8 mouse cellular contexts compared by ENCODE assay signal in genomic region chr4:154140213-154141008, GRCm38 (mm10). TPM values are rescaled to one million over a fixed set of nuclear protein-coding genes. Genes with fewer than 3 reads are reported as not detected.
DNase-seq lines count a peak whose midpoint lies in the region; ATAC-seq lines count a peak whose summit lies in the region.

No protein-coding gene starts in this region.

- ATAC-seq in heart, embryonic 15.5 days (replicated peaks; ENCODE audit: insufficient number of reproducible peaks, insufficient read depth, low FRiP score, low read depth) = no peak
- ATAC-seq in forebrain, embryonic 16.5 days = no peak
- ATAC-seq in monocyte, adult 5-6 weeks (replicated peaks; ENCODE audit: insufficient number of reproducible peaks, low FRiP score, low TSS enrichment, poor library complexity, severe bottlenecking) = no peak

- peaks cover 64% of the 10 kb centered on the region for H3K27me3 ChIP-seq in heart, embryonic 15.5 days
- H3K27me3 ChIP-seq in forebrain, embryonic 16.5 days (replicated peaks; ENCODE audit: control insufficient read depth, insufficient read depth, low read length) = peaks cover 47% of the 10 kb centered on the region
- H3K27me3 ChIP-seq in midbrain, embryonic 10.5 days (ENCODE audit: low read depth, poor library complexity, severe bottlenecking) = peaks cover 80% of the 10 kb centered on the region

- no peak overlapping the region for H3K27ac ChIP-seq in heart, embryonic 15.5 days
- no peak overlapping the region for H3K27ac ChIP-seq in forebrain, embryonic 16.5 days (ENCODE audit: low read length)
- peak overlapping the region; percentile 72 for H3K27ac ChIP-seq in midbrain, embryonic 10.5 days (replicated peaks)

- peak overlapping the region; percentile 82 for H3K4me2 ChIP-seq in heart, embryonic 15.5 days
- H3K4me2 ChIP-seq in forebrain, embryonic 16.5 days (ENCODE audit: low read length) = peak overlapping the region; percentile 77

- H3K4me3 ChIP-seq in heart, embryonic 15.5 days = peak overlapping the region; percentile 88
- peak overlapping the region; percentile 44 for H3K4me3 ChIP-seq in forebrain, embryonic 16.5 days (replicated peaks; ENCODE audit: low read length)
- H3K4me3 ChIP-seq in midbrain, embryonic 10.5 days = peak overlapping the region; percentile 63

- peaks cover 33% of the 10 kb centered on the region for H3K4me1 ChIP-seq in heart, embryonic 15.5 days (replicated peaks)
- H3K4me1 ChIP-seq in forebrain, embryonic 16.5 days (replicated peaks; ENCODE audit: control insufficient read depth, insufficient read depth, low read length) = peaks cover 34% of the 10 kb centered on the region
- H3K4me1 ChIP-seq in midbrain, embryonic 10.5 days = peaks cover 40% of the 10 kb centered on the region

- H3K9ac ChIP-seq in heart, embryonic 15.5 days = peak overlapping the region; percentile 50; the same call in 1 of the 2 replicates
- H3K9ac ChIP-seq in forebrain, embryonic 16.5 days (replicated peaks; ENCODE audit: low read depth, low read length) = peak overlapping the region; percentile 50

- no peaks in the 10 kb centered on the region; the same call in 1 of the 2 replicates for H3K36me3 ChIP-seq in heart, embryonic 15.5 days
- H3K36me3 ChIP-seq in forebrain, embryonic 16.5 days (ENCODE audit: control insufficient read depth, insufficient read depth) = no peaks in the 10 kb centered on the region
- H3K36me3 ChIP-seq in midbrain, embryonic 10.5 days = peaks cover 3% of the 10 kb centered on the region; the same call in 1 of the 2 replicates

- no peaks in the 10 kb centered on the region for H3K9me3 ChIP-seq in heart, embryonic 15.5 days (replicated peaks)
- H3K9me3 ChIP-seq in forebrain, embryonic 16.5 days (ENCODE audit: control insufficient read depth, low read length) = no peaks in the 10 kb centered on the region
- H3K9me3 ChIP-seq in midbrain, embryonic 10.5 days (replicated peaks) = no peaks in the 10 kb centered on the region

- DNase-seq in heart, postnatal 4 days = no peak
- peak; percentile 20 for DNase-seq in Muller cell, postnatal 12 days (ENCODE audit: inconsistent ontology term)
- DNase-seq in midbrain, embryonic 10.5 days (ENCODE audit: low spot score) = peak; percentile 59
- DNase-seq in left cerebral cortex, adult 9 months (ENCODE audit: low spot score in 2 of 2) = no peak
- no peak for DNase-seq in right cerebral cortex, postnatal 36 days (ENCODE audit: low spot score in 2 of 2)

- WGBS in heart, embryonic 15.5 days = 2% methylated on average over 44 of the region's 46 CpGs
- WGBS in forebrain, embryonic 16.5 days = 2% methylated on average over 42 of the region's 46 CpGs
- 3% methylated on average over 46 of the region's 46 CpGs for WGBS in midbrain, embryonic 10.5 days

RNA-seq across cellular contexts. Expression of gene Trp73, which starts 0.4 kb away (rescaled TPM):
- 0.26 and 0.36 TPM in 2 replicates for polyA plus RNA-seq in heart, embryonic 15.5 days (2015; fragmentation: Nextera tagmentation; extraction: Ambion mirVana)
- total RNA-seq in heart, postnatal 4 days (2021) = not detected
- 5.7 and 5.9 TPM in 2 replicates for polyA plus RNA-seq in forebrain, embryonic 16.5 days (2015; fragmentation: Nextera tagmentation; extraction: Ambion mirVana)
- polyA plus RNA-seq in midbrain, embryonic 10.5 days (2016; fragmentation: Nextera tagmentation; extraction: Ambion mirVana) = 0.30 and 0.36 TPM in 2 replicates
- total RNA-seq in monocyte, adult 5-6 weeks (2017) = not detected in 3 replicates

RNA-seq across cellular contexts. Expression of gene Wrap73, which starts 1.8 kb away (rescaled TPM):
- polyA plus RNA-seq in heart, embryonic 15.5 days (2015; fragmentation: Nextera tagmentation; extraction: Ambion mirVana) = 19.5 and 25.7 TPM in 2 replicates
- 10 to 100 TPM; 11.6 to 13.3 TPM for total RNA-seq in heart, postnatal 4 days (2021)
- polyA plus RNA-seq in forebrain, embryonic 16.5 days (2015; fragmentation: Nextera tagmentation; extraction: Ambion mirVana) = 59.2 and 60.7 TPM in 2 replicates
- polyA plus RNA-seq in midbrain, embryonic 10.5 days (2016; fragmentation: Nextera tagmentation; extraction: Ambion mirVana) = 47.2 and 53.1 TPM in 2 replicates
- total RNA-seq in monocyte, adult 5-6 weeks (2017) = 8.2 to 15.0 TPM (median 14.1 TPM) in 3 replicates

RNA-seq across cellular contexts. Expression of gene Tprgl, which starts 20.1 kb away (rescaled TPM):
- 116 and 145 TPM in 2 replicates for polyA plus RNA-seq in heart, embryonic 15.5 days (2015; fragmentation: Nextera tagmentation; extraction: Ambion mirVana)
- 100 to 1,000 TPM; 100 to 113 TPM for total RNA-seq in heart, postnatal 4 days (2021)
- polyA plus RNA-seq in forebrain, embryonic 16.5 days (2015; fragmentation: Nextera tagmentation; extraction: Ambion mirVana) = 174 and 176 TPM in 2 replicates
- polyA plus RNA-seq in midbrain, embryonic 10.5 days (2016; fragmentation: Nextera tagmentation; extraction: Ambion mirVana) = 120 and 129 TPM in 2 replicates
- total RNA-seq in monocyte, adult 5-6 weeks (2017) = 73.1 to 107 TPM (median 99.0 TPM) in 3 replicates

RNA-seq across cellular contexts. Expression of gene Megf6, which starts 30.1 kb away (rescaled TPM):
- 31.5 and 47.7 TPM in 2 replicates for polyA plus RNA-seq in heart, embryonic 15.5 days (2015; fragmentation: Nextera tagmentation; extraction: Ambion mirVana)
- 10 to 100 TPM; 50.0 to 52.8 TPM for total RNA-seq in heart, postnatal 4 days (2021)
- 7.7 and 10.0 TPM in 2 replicates for polyA plus RNA-seq in forebrain, embryonic 16.5 days (2015; fragmentation: Nextera tagmentation; extraction: Ambion mirVana)
- 21.6 and 23.4 TPM in 2 replicates for polyA plus RNA-seq in midbrain, embryonic 10.5 days (2016; fragmentation: Nextera tagmentation; extraction: Ambion mirVana)
- total RNA-seq in monocyte, adult 5-6 weeks (2017) = not detected in 3 replicates

Comparison
In these comparisons a context has a peak if more than half of its experiments do, and no peak if none do; other contexts are left out.
1. DNase-seq: peak in Muller cell, postnatal 12 days (single experiment) and midbrain, embryonic 10.5 days (single experiment); none in heart, postnatal 4 days (single experiment), left cerebral cortex, adult 9 months (0 of 2) and right cerebral cortex, postnatal 36 days (0 of 2).
2. Peak in every context shown above with its lines, with median percentiles within 50 percentile points of each other: H3K4me3 ChIP-seq.